Mouse (Mus musculus): ENCODE data around the gene Grip2.

Grip2 gene

GRCm38 (mm10) chr6:91788311-91788798 is 38.7 kb downstream of the Grip2 start:
- peak; percentile 95 for DNase-seq

GRCm38 (mm10) chr6:91785018-91785417 is 42.0 kb downstream of the Grip2 start:
- DNase-seq = peak; percentile 98

- DNase-seq = no peak
Measured at GRCm38 (mm10) chr6:91779206-91779605, 47.8 kb downstream of the Grip2 start.

- DNase-seq = peak; percentile 94
Measured at GRCm38 (mm10) chr6:91776543-91776942, 50.5 kb downstream of the Grip2 start.

- DNase-seq = no peak
Measured at GRCm38 (mm10) chr6:91773951-91774350, 53.1 kb downstream of the Grip2 start.

- peak; percentile 40 for DNase-seq
Measured at GRCm38 (mm10) chr6:91767550-91767949, 59.5 kb downstream of the Grip2 start.

- DNase-seq = peak; percentile 87
Measured at GRCm38 (mm10) chr6:91762051-91762742, 64.9 kb downstream of the Grip2 start.

GRCm38 (mm10) chr6:91754845-91755244 is 72.2 kb downstream of the Grip2 start:
- no peak for DNase-seq

GRCm38 (mm10) chr6:91754098-91754497 is 73.0 kb downstream of the Grip2 start:
- peak; percentile 93 for DNase-seq

- peak; percentile 94 for DNase-seq
Measured at GRCm38 (mm10) chr6:91752884-91753283, 74.2 kb downstream of the Grip2 start.

- DNase-seq = peak; percentile 92
Measured at GRCm38 (mm10) chr6:91750976-91751375, 76.1 kb downstream of the Grip2 start.

- DNase-seq = peak; percentile 69
Measured at GRCm38 (mm10) chr6:91746776-91747175, 80.3 kb downstream of the Grip2 start.

GRCm38 (mm10) chr6:91745947-91746582 is 81.0 kb downstream of the Grip2 start:
- peak; percentile 83 for DNase-seq

- peak; percentile 77 for DNase-seq
Measured at GRCm38 (mm10) chr6:91745246-91745645, 81.8 kb downstream of the Grip2 start.

GRCm38 (mm10) chr6:91743886-91744285 is 83.2 kb downstream of the Grip2 start:
- no peak for DNase-seq

GRCm38 (mm10) chr6:91742995-91743394 is 84.1 kb downstream of the Grip2 start:
- DNase-seq = no peak

- DNase-seq = no peak
Measured at GRCm38 (mm10) chr6:91742466-91742865, 84.6 kb downstream of the Grip2 start.

- peak; percentile 97 for DNase-seq
Measured at GRCm38 (mm10) chr6:91741046-91741445, 86.0 kb downstream of the Grip2 start.

GRCm38 (mm10) chr6:91738058-91738457 is 89.0 kb downstream of the Grip2 start:
- peak; percentile 99 for DNase-seq

- DNase-seq = peak; percentile 94
Measured at GRCm38 (mm10) chr6:91737451-91737850, 89.6 kb downstream of the Grip2 start.

- DNase-seq = peak; percentile 99
Measured at GRCm38 (mm10) chr6:91736471-91736870, 90.6 kb downstream of the Grip2 start.

- peak; percentile 93 for DNase-seq
Measured at GRCm38 (mm10) chr6:91732138-91732537, 94.9 kb downstream of the Grip2 start.

GRCm38 (mm10) chr6:91729677-91730127 is 97.3 kb downstream of the Grip2 start:
- peak; percentile 100 for DNase-seq

- peak; percentile 96 for DNase-seq
Measured at GRCm38 (mm10) chr6:91728939-91729619, 98.0 kb downstream of the Grip2 start.
